18 mouse cellular contexts compared by ENCODE assay signal in the genomic region with DNA sequence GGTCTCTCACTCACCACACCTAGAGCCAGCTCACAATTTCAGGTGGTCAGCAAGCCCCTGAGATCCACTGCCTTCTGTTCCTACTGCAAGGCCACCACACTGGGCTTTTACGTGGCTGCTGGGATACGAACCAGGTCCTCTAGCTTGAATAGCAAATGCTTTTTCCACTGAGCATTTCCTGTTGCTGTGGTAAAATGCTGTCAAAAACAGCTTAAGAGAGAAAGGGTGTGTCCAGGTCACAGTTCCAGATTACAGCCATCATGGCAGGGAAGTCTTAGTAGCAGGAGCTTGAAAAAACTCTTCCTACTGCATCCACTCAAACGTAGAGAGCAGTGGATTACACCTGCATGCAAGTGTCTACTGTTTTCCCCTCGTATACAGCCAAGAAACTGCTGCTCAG. TPM values are rescaled to one million over a fixed set of nuclear protein-coding genes. Genes with fewer than 3 reads are reported as not detected.
DNase-seq lines count a peak whose midpoint lies in the region; TF ChIP-seq lines count a peak whose summit lies in the region.
"Had no signal": no experiment of that assay in that cellular context is flagged by ENCODE, and none has a peak within 500 bp of the region (broad histone marks: within the 10 kb centered on the region; RNA-seq: fewer than 3 reads in every experiment).

No protein-coding gene starts in this region.

- H3K27me3 ChIP-seq in heart, adult 2 months (ENCODE audit: control insufficient read depth, insufficient read depth, low read length): no peaks in the 10 kb centered on the region
- no peaks in the 10 kb centered on the region for H3K27me3 ChIP-seq in CH12.LX (replicated peaks)
- H3K27me3 ChIP-seq: heart, embryonic 12.5 days; hindbrain, embryonic 15.5 days; Patski had no signal

- peaks cover 16% of the 10 kb centered on the region for H3K4me1 ChIP-seq in heart, adult 2 months (ENCODE audit: control insufficient read depth, insufficient read depth, low read length)
- peaks cover 8 to 53% of the 10 kb centered on the region in 2 experiments for H3K4me1 ChIP-seq in CH12.LX (ENCODE audit: control insufficient read depth in 1 of 2, insufficient read depth in 2 of 2)

- TF ChIP-seq POLR2A in heart, adult 2 months (IDR thresholded peaks at IDR 0.05; ENCODE audit: insufficient read depth, low read depth, low read length): no peak
- no peak for TF ChIP-seq POLR2A in CH12.LX (IDR thresholded peaks at IDR 0.05; ENCODE audit: low read depth, low read length)

- 39% methylated on average over 4 of the region's 4 CpGs for WGBS in heart, adult 2 months

- TF ChIP-seq RAD21 in CH12.LX (IDR thresholded peaks at IDR 0.05; ENCODE audit: low read depth, low read length): no peak

- peaks cover 36% of the 10 kb centered on the region for H3K36me3 ChIP-seq in heart, adult 2 months (ENCODE audit: control insufficient read depth, insufficient read depth, low read length)
- peaks cover 0 to 8% of the 10 kb centered on the region in 2 experiments for H3K36me3 ChIP-seq in CH12.LX (replicated peaks in 1 of 2; ENCODE audit: control insufficient read depth in 1 of 2, insufficient read depth in 1 of 2, low read length in 1 of 2)
- H3K36me3 ChIP-seq: hindbrain, embryonic 15.5 days had no signal

- no peak overlapping the region for H3K4me3 ChIP-seq in heart, adult 2 months
- no peak overlapping the region for H3K4me3 ChIP-seq in CH12.LX (replicated peaks in 1 of 3; ENCODE audit: low read depth in 2 of 3, low read length in 2 of 3, poor library complexity in 1 of 3)
- no peak overlapping the region for H3K4me3 ChIP-seq in layer of hippocampus, adult 2 months
- no peak overlapping the region for H3K4me3 ChIP-seq in gastrocnemius, adult 2 months
- H3K4me3 ChIP-seq: embryonic facial prominence, embryonic 10.5 days; heart, embryonic 12.5 days; hindbrain, embryonic 15.5 days had no signal

- peak overlapping the region; percentile 57 for H3K4me2 ChIP-seq in CH12.LX (ENCODE audit: insufficient read depth, low read depth, poor library complexity, severe bottlenecking)
- H3K4me2 ChIP-seq: heart, embryonic 12.5 days; hindbrain, embryonic 15.5 days had no signal

- no peak for TF ChIP-seq CTCF in heart, adult 2 months (IDR thresholded peaks at IDR 0.05)
- TF ChIP-seq CTCF in CH12.LX (conservative IDR thresholded peaks at IDR 0.05 in 1 of 2, IDR thresholded peaks at IDR 0.05 in 1 of 2; ENCODE audit: low read depth in 2 of 2, low read length in 2 of 2): no peak
- no peak for TF ChIP-seq CTCF in layer of hippocampus, adult 2 months (conservative IDR thresholded peaks at IDR 0.05)
- TF ChIP-seq CTCF in gastrocnemius, adult 2 months (IDR thresholded peaks at IDR 0.05): no peak

- H3K79me2 ChIP-seq in heart, adult 2 months (replicated peaks; ENCODE audit: control insufficient read depth, insufficient read depth, low read length): peaks cover 8% of the 10 kb centered on the region
- peaks cover 46% of the 10 kb centered on the region for H3K79me2 ChIP-seq in CH12.LX (replicated peaks; ENCODE audit: control insufficient read depth, extremely low read depth, insufficient read depth, poor library complexity, severe bottlenecking)

- intact Hi-C loops in heart, adult 2 months (cut with DNase I): no loop called here
- intact Hi-C loops in gastrocnemius, adult 2 months (cut with DNase I): loop anchor here (5.0 kb wide), 1 partner anchor 32 kb away; no protein-coding TSS in a partner anchor

- H3K9ac ChIP-seq in heart, adult 2 months (ENCODE audit: low read depth, low read length): no peak overlapping the region
- H3K9ac ChIP-seq in CH12.LX (ENCODE audit: insufficient read depth, low read depth): no peak overlapping the region
- H3K9ac ChIP-seq: heart, embryonic 12.5 days; hindbrain, embryonic 15.5 days had no signal

- no peaks in the 10 kb centered on the region for H3K9me3 ChIP-seq in CH12.LX (replicated peaks; ENCODE audit: low read length)
- H3K9me3 ChIP-seq: embryonic facial prominence, embryonic 10.5 days; heart, embryonic 12.5 days; hindbrain, embryonic 15.5 days had no signal

- dilution Hi-C loops in CH12.LX (cut with MboI; ENCODE audit: extremely low pct_ligation_motif_present, extremely low pct_unique_long_range_greater_than_20kb, low sequenced_read_pairs): no loop called here

- no peak for DNase-seq in heart, adult 2 months
- no peak for DNase-seq in heart, postnatal 4 days
- no peak for DNase-seq in CH12.LX (ENCODE audit: extremely low read depth)
- peak; percentile 62 for DNase-seq in induced T-regulatory cell, adult 2 months (ENCODE audit: low read depth)
- peak; percentile 47 for DNase-seq in naive thymus-derived CD4-positive, alpha-beta T cell, adult 2 months (ENCODE audit: low read depth)
- no peak for DNase-seq in urinary bladder, postnatal 10 days (ENCODE audit: low spot score)
- no peak for DNase-seq in layer of hippocampus, adult 2 months (ENCODE audit: low spot score in 2 of 2)
- no peak for DNase-seq in gastrocnemius, adult 2 months
- DNase-seq: adrenal gland, adult 2 months; adrenal gland, postnatal 25 days; cerebellum, adult 18-20 months; cerebellum, adult 9-11 months; cerebellum, postnatal 36 days; gastrocnemius, postnatal 14 days had no signal

- TF ChIP-seq EP300 in heart, adult 2 months (IDR thresholded peaks at IDR 0.05; ENCODE audit: insufficient read depth, low read depth, low read length): no peak
- no peak for TF ChIP-seq EP300 in CH12.LX (IDR thresholded peaks at IDR 0.05; ENCODE audit: low read length)

- peak overlapping the region; percentile 2; the same call in 1 of the 2 replicates for H3K27ac ChIP-seq in heart, adult 2 months
- H3K27ac ChIP-seq in CH12.LX (ENCODE audit: insufficient read depth, low read depth): no peak overlapping the region
- no peak overlapping the region for H3K27ac ChIP-seq in layer of hippocampus, adult 2 months
- H3K27ac ChIP-seq in gastrocnemius, adult 2 months: no peak overlapping the region
- H3K27ac ChIP-seq: embryonic facial prominence, embryonic 10.5 days; hindbrain, embryonic 15.5 days had no signal

- in situ Hi-C loops in CH12.LX (cut with MboI; ENCODE audit: low pct_ligation_motif_present, low pct_unique_long_range_greater_than_20kb, low sequenced_read_pairs): loop anchor here (5.0 to 25.0 kb wide), 2 partner anchors 77 to 163 kb away; no protein-coding TSS in a partner anchor

TF ChIP-seq in CH12.LX, 34 proteins besides CTCF, POLR2A, EP300 and RAD21:
- TF ChIP-seq ZKSCAN1 (IDR thresholded peaks at IDR 0.05; ENCODE audit: borderline replicate concordance, low read depth, low read length) (no peak), ZMIZ1 (IDR thresholded peaks at IDR 0.05; ENCODE audit: low read depth, low read length) (no peak), CHD1 (IDR thresholded peaks at IDR 0.05; ENCODE audit: low read depth, low read length) (no peak), USF2 (conservative IDR thresholded peaks at IDR 0.05; ENCODE audit: low read depth, low read length) (no peak), ETS1 (conservative IDR thresholded peaks at IDR 0.05; ENCODE audit: low read depth, low read length) (no peak), NELFE (IDR thresholded peaks at IDR 0.05; ENCODE audit: low read depth, low read length) (no peak), JUND (conservative IDR thresholded peaks at IDR 0.05; ENCODE audit: low read depth, low read length) (no peak), NRF1 (IDR thresholded peaks at IDR 0.05; ENCODE audit: low read depth, low read length) (no peak), MYC (IDR thresholded peaks at IDR 0.05; ENCODE audit: low read depth, low read length) (no peak), MAX (IDR thresholded peaks at IDR 0.05; ENCODE audit: low read length) (no peak), USF1 (IDR thresholded peaks at IDR 0.05; ENCODE audit: low read depth, low read length) (no peak), MXI1 (IDR thresholded peaks at IDR 0.05; ENCODE audit: low read depth, low read length) (no peak), SMC3 (IDR thresholded peaks at IDR 0.05; ENCODE audit: low read depth, low read length) (no peak), MEF2A (IDR thresholded peaks at IDR 0.05; ENCODE audit: borderline replicate concordance, low read depth, low read length) (no peak), RCOR1 (conservative IDR thresholded peaks at IDR 0.05; ENCODE audit: low read depth, low read length) (no peak), JUN (IDR thresholded peaks at IDR 0.05; ENCODE audit: insufficient read depth, low read depth, low read length) (no peak), PAX5 (IDR thresholded peaks at IDR 0.05; ENCODE audit: low read length) (no peak)
TF ChIP-seq in CH12.LX: peak in this region for 0.

RNA-seq across cellular contexts. Expression of gene Hmg20a, which starts 6.5 kb away (rescaled TPM):
- total RNA-seq in heart, adult 2 months (2021): 10 to 100 TPM; 18.0 to 19.4 TPM
- polyA plus RNA-seq in heart, adult 2 months (2012; rRNA removed): 18.6 and 29.0 TPM in 2 replicates
- total RNA-seq in heart, postnatal 4 days (2021): 10 to 100 TPM; 39.6 to 43.0 TPM
- total RNA-seq in CH12.LX (2012; rRNA removed) (12.1 and 14.5 TPM in 2 replicates), CH12.LX (2014; rRNA removed) (6.3 and 8.5 TPM in 2 replicates)
- polyA plus RNA-seq in CH12.LX (2012; ENCODE audit: insufficient read length, low read depth): 13.6 and 17.2 TPM in 2 replicates
- total RNA-seq in layer of hippocampus, adult 2 months (2021): 10 to 100 TPM; 78.8 to 81.6 TPM
- total RNA-seq in gastrocnemius, adult 2 months (2021): 10 to 100 TPM; 14.7 to 14.8 TPM

RNA-seq across cellular contexts. Expression of gene Peak1, which starts 7.0 kb away (rescaled TPM):
- 10 to 100 TPM; 37.5 to 37.8 TPM for total RNA-seq in heart, adult 2 months (2021)
- 10.4 and 19.2 TPM in 2 replicates for polyA plus RNA-seq in heart, adult 2 months (2012; rRNA removed)
- 10 to 100 TPM; 49.2 to 55.0 TPM for total RNA-seq in heart, postnatal 4 days (2021)
- 5.4 and 5.7 TPM in 2 replicates for total RNA-seq in CH12.LX (2012; rRNA removed)
- total RNA-seq in CH12.LX (2014; rRNA removed): 2.2 and 2.8 TPM in 2 replicates
- 12.1 and 13.3 TPM in 2 replicates for polyA plus RNA-seq in CH12.LX (2012; ENCODE audit: insufficient read length, low read depth)
- 10 to 100 TPM; 56.1 to 59.2 TPM for total RNA-seq in layer of hippocampus, adult 2 months (2021)
- total RNA-seq in gastrocnemius, adult 2 months (2021): 10 to 100 TPM; 10.8 to 18.2 TPM

Comparison
In these comparisons a context has a peak if more than half of its experiments do, and no peak if none do; other contexts are left out.
1. DNase-seq: peak in induced T-regulatory cell, adult 2 months (single experiment) and naive thymus-derived CD4-positive, alpha-beta T cell, adult 2 months (single experiment); none in heart, adult 2 months (0 of 2), heart, postnatal 4 days (single experiment), CH12.LX (single experiment), urinary bladder, postnatal 10 days (single experiment), layer of hippocampus, adult 2 months (0 of 2) and gastrocnemius, adult 2 months (single experiment).